ENCODE assay signal across 30 mouse cellular contexts in the genomic region with DNA sequence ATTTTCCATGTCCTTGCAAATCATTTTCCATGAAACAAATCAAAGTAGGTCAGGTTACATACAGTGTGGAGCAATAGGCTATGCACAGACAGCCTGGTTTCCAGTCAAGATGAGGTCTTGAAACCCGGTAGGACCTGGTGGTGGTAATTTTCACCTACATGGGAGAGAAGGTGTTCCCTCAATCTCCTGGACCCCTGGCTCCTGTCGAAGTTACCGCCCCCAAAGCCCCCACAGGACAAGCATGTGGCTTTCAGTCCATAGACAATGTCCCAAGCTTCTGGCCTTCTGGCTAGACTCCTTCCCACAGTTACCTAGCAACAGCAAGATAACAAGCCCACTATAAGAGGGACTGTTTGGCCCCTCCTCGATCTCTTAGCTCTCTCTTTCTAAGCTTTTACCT.
"Had no signal": no experiment of that assay in that cellular context is flagged by ENCODE, and none has a peak within 500 bp of the region (broad histone marks: within the 10 kb centered on the region; RNA-seq: fewer than 3 reads in every experiment).

No protein-coding gene starts in this region.

- H3K27ac ChIP-seq: heart, embryonic 10.5 days; heart, embryonic 13.5 days; heart, embryonic 15.5 days; hindbrain, embryonic 10.5 days; hindbrain, embryonic 12.5 days; hindbrain, embryonic 13.5 days; hindbrain, embryonic 14.5 days; hindbrain, embryonic 15.5 days; hindbrain, postnatal 0 days; intestine, embryonic 15.5 days; kidney, embryonic 15.5 days; kidney, postnatal 0 days; layer of hippocampus, adult 2 months had no signal

- DNase-seq: heart, postnatal 10 days; heart, postnatal 14 days; heart, postnatal 36 days; heart, postnatal 4 days; kidney, adult 11 months; kidney, adult 18-20 months; kidney, adult 2 months; kidney, adult 8-10 months; kidney, adult 9 months; kidney, postnatal 10 days; kidney, postnatal 14 days; kidney, postnatal 25 days; kidney, postnatal 36 days; kidney, postnatal 4 days; layer of hippocampus, adult 9-11 months; layer of hippocampus, postnatal 36 days had no signal

- H3K27me3 ChIP-seq: heart, embryonic 12.5 days; heart, embryonic 13.5 days; heart, embryonic 15.5 days; hindbrain, embryonic 12.5 days; hindbrain, embryonic 13.5 days; hindbrain, embryonic 15.5 days; intestine, embryonic 15.5 days; kidney, embryonic 15.5 days had no signal

- H3K36me3 ChIP-seq: heart, embryonic 10.5 days; heart, embryonic 12.5 days; heart, embryonic 13.5 days; heart, embryonic 15.5 days; hindbrain, embryonic 10.5 days; hindbrain, embryonic 12.5 days; hindbrain, embryonic 13.5 days; hindbrain, embryonic 15.5 days; intestine, embryonic 15.5 days; kidney, embryonic 15.5 days had no signal

- H3K4me3 ChIP-seq: heart, embryonic 10.5 days; heart, embryonic 12.5 days; heart, embryonic 13.5 days; heart, embryonic 15.5 days; hindbrain, embryonic 10.5 days; hindbrain, embryonic 12.5 days; hindbrain, embryonic 13.5 days; hindbrain, embryonic 15.5 days; intestine, embryonic 15.5 days; kidney, embryonic 15.5 days; layer of hippocampus, adult 2 months had no signal

- H3K4me1 ChIP-seq: heart, embryonic 10.5 days; heart, embryonic 12.5 days; heart, embryonic 13.5 days; heart, embryonic 15.5 days; hindbrain, embryonic 10.5 days; hindbrain, embryonic 12.5 days; hindbrain, embryonic 13.5 days; hindbrain, embryonic 15.5 days; intestine, embryonic 15.5 days; kidney, embryonic 15.5 days had no signal
